Mouse (Mus musculus) spleen, postnatal 10 days (tissue): ENCODE results near the gene C2cd5.
"Not testable (repeated sequence)": the region's sequence is repeated elsewhere in the genome, so short reads cannot be mapped to it uniquely, and the experiment has no call there.

Source experiments
- DNase-seq, 2 experiments: peaks; one replicate each; pipeline ENCODE4 v3.0.0; 2021 to 2022; ENCODE audit warnings: low spot score in 2 of 2

C2cd5 gene

GRCm38 (mm10) chr6:143099681-143100382 lies at the start of gene C2cd5:
C2cd5 (minus strand) TSS chr6:143100141.
- peak; percentile 95 to 98 for DNase-seq

- DNase-seq: no peak
Measured at GRCm38 (mm10) chr6:143148868-143149267, 48.9 kb upstream of the C2cd5 start.

- DNase-seq: peak in 1 of 2 experiments; percentile 73
Measured at GRCm38 (mm10) chr6:143146756-143147155, 46.8 kb upstream of the C2cd5 start.

- DNase-seq: no peak
Measured at GRCm38 (mm10) chr6:143145051-143145450, 45.1 kb upstream of the C2cd5 start.

GRCm38 (mm10) chr6:143144556-143144955 lies 44.6 kb upstream of the C2cd5 start:
- no peak for DNase-seq

GRCm38 (mm10) chr6:143143775-143144273 lies 43.9 kb upstream of the C2cd5 start:
- no peak for DNase-seq

- DNase-seq: no peak
Measured at GRCm38 (mm10) chr6:143143321-143143720, 43.4 kb upstream of the C2cd5 start.

- no peak for DNase-seq
Measured at GRCm38 (mm10) chr6:143142861-143143260, 42.9 kb upstream of the C2cd5 start.

- not testable (repeated sequence) for DNase-seq
Measured at GRCm38 (mm10) chr6:143141624-143142592, 42.0 kb upstream of the C2cd5 start.

- DNase-seq: no peak
Measured at GRCm38 (mm10) chr6:143140884-143141283, 40.9 kb upstream of the C2cd5 start.

- DNase-seq: no peak
Measured at GRCm38 (mm10) chr6:143139417-143139816, 39.5 kb upstream of the C2cd5 start.

- no peak for DNase-seq
Measured at GRCm38 (mm10) chr6:143137341-143137740, 37.4 kb upstream of the C2cd5 start.

GRCm38 (mm10) chr6:143136688-143137087 lies 36.7 kb upstream of the C2cd5 start:
- DNase-seq: no peak

GRCm38 (mm10) chr6:143135097-143135496 lies 35.2 kb upstream of the C2cd5 start:
- no peak for DNase-seq

- DNase-seq: no peak
Measured at GRCm38 (mm10) chr6:143133150-143133549, 33.2 kb upstream of the C2cd5 start.

- no peak for DNase-seq
Measured at GRCm38 (mm10) chr6:143131895-143132652, 32.1 kb upstream of the C2cd5 start.

- DNase-seq: no peak
Measured at GRCm38 (mm10) chr6:143130411-143130810, 30.5 kb upstream of the C2cd5 start.

- DNase-seq: no peak
Measured at GRCm38 (mm10) chr6:143129952-143130351, 30.0 kb upstream of the C2cd5 start.

- peak in 1 of 2 experiments; percentile 31 for DNase-seq
Measured at GRCm38 (mm10) chr6:143129466-143129865, 29.5 kb upstream of the C2cd5 start.

GRCm38 (mm10) chr6:143125721-143126120 lies 25.8 kb upstream of the C2cd5 start:
- DNase-seq: no peak

- no peak for DNase-seq
Measured at GRCm38 (mm10) chr6:143119325-143119724, 19.4 kb upstream of the C2cd5 start.

GRCm38 (mm10) chr6:143116779-143117178 lies 16.8 kb upstream of the C2cd5 start:
- DNase-seq: no peak
